Mouse (Mus musculus) limb, embryonic 12.5 days (tissue): ENCODE measurements around the gene Dhdh. TPM values are rescaled to one million over a fixed set of nuclear protein-coding genes. Genes with fewer than 3 reads are reported as not detected.
A peak's percentile ranks its signal among the peaks of the same experiment; 100 is the strongest.
"Not testable (repeated sequence)": the region's sequence is repeated elsewhere in the genome, so short reads cannot be mapped to it uniquely, and the experiment has no call there.

Experiments used
- ATAC-seq: fragments of 200-750 bp; cut with Nextera tagmentation; 2 replicates; pipeline ENCODE4 v1.8.0; 2017; ENCODE audit warnings: low read depth, moderate TSS enrichment; ENCODE audit not compliant: insufficient number of reproducible peaks, insufficient read depth, low FRiP score, low TSS enrichment
- H3K27ac ChIP-seq: fragments of 300-500 bp; sonication (generic); 2 replicates; pipeline ENCODE4 v1.5.1; 2016; ENCODE audit warnings: mild to moderate bottlenecking, moderate library complexity
- H3K27me3 ChIP-seq: fragments of 300-500 bp; sonication (generic); 2 replicates; pipeline ENCODE4 v1.6.1; 2016; ENCODE audit warnings: mild to moderate bottlenecking, moderate library complexity
- H3K36me3 ChIP-seq: fragments of 300-500 bp; sonication (generic); 2 replicates; pipeline ENCODE4 v1.6.1; 2016; ENCODE audit warnings: mild to moderate bottlenecking, moderate library complexity
- H3K4me1 ChIP-seq: fragments of 300-500 bp; sonication (generic); replicated peaks from 2 replicates; pipeline ENCODE4 v1.6.1; 2016
- H3K4me2 ChIP-seq: fragments of 300-500 bp; sonication (generic); 2 replicates; pipeline ENCODE4 v1.6.1; 2016; ENCODE audit warnings: mild to moderate bottlenecking, moderate library complexity
- H3K4me3 ChIP-seq: fragments of 300-500 bp; sonication (generic); replicated peaks from 2 replicates; pipeline ENCODE4 v1.5.1; 2016; ENCODE audit warnings: mild to moderate bottlenecking
- H3K9ac ChIP-seq: fragments of 300-500 bp; sonication (generic); replicated peaks from 2 replicates; pipeline ENCODE4 v1.6.1; 2016; ENCODE audit warnings: mild to moderate bottlenecking, moderate library complexity
- H3K9me3 ChIP-seq: fragments of 300-500 bp; sonication (generic); 2 replicates; pipeline ENCODE4 v1.6.1; 2016; ENCODE audit warnings: mild to moderate bottlenecking, moderate library complexity
- WGBS: fragments of 180-500 bp; shearing (Covaris S2); methylation state at CpG from one replicate; pipeline ENCODE4 v1.1.7; 2016; 5-methylcytosine and 5-hydroxymethylcytosine counted together
- polyA plus RNA-seq: library from polyadenylated mRNA; unstranded; fragments of >200 nt; fragmentation: Nextera tagmentation; extraction: Ambion mirVana; gene quantifications from 2 replicates; pipeline ENCODE4 v1.2.1, GENCODE M21; 2016

Gene Dhdh
- polyA plus RNA-seq, result 3.2 and 3.3 TPM in 2 replicates

DNA sequence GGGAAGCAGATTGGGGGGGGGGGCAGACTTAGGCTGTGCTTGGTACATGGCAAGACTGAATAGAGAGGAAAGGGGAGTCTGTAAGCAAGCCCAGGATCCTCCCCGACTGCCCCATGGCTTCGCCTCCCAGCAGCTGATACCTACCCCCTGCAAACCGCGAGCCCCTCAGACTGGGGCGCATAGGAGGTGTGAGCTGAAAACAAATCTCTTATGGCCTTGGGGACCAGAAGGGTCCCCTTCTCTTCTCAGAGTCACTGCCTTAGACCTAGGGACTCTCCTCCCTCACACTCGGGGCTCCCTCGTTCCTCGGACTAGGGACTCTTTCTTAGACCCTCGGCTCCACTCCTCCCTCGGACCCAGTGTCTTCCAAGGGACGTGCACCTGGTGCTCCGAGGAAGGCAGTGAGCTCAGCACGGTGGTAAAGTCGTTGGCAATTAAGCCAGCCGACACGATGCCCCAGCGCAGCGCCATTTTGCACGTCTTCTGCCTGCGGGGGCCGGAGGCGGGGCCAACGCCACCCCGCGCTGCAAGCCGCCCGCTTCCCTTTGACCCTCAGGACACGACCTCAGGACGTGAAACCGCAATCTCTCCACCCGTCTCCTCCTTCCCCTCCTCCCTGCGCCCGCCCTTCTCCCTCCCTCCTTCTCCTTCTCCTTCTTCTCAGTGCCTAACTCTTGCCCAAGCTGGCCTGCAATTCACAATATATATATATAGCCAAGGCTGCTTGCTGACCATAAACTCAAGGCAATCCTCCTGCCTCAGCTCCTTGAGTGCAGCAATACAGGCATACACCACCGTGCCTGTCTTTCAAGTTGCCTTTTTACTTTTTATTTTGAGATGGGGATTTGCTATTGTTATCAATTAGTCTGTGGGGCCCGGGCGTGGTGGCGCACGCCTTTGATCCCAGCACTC is at the start of gene Dhdh:
Gene Dhdh (minus strand): TSS at position 513 of the 912 bp plus-strand sequence.
- H3K4me2 ChIP-seq, result peak within 1 kb of the TSS; percentile 73
- peaks cover 27% of the 10 kb centered on the region for H3K4me1 ChIP-seq
- ATAC-seq, result peak; percentile 38
- H3K36me3 ChIP-seq, result peaks cover 17% of the 10 kb centered on the region
- H3K9ac ChIP-seq, result peak within 1 kb of the TSS; percentile 61
- H3K27me3 ChIP-seq, result no peaks in the 10 kb centered on the region
- H3K9me3 ChIP-seq, result no peaks in the 10 kb centered on the region
- H3K4me3 ChIP-seq, result peak within 1 kb of the TSS; percentile 44
- H3K27ac ChIP-seq, result peak within 1 kb of the TSS; percentile 74
- 10% methylated on average over 38 of the region's 38 CpGs for WGBS

GRCm38 (mm10) chr7:45537602-45538001 is 49.0 kb upstream of the Dhdh start:
- Histone ChIP-seq H3K4me2 (peak overlapping the region; percentile 77), H3K4me3 (peak overlapping the region; percentile 48), H3K27ac (no peak overlapping the region), H3K9me3 (no peaks in the 10 kb centered on the region), H3K27me3 (peaks cover 3% of the 10 kb centered on the region; the same call in 1 of the 2 replicates), H3K9ac (peak overlapping the region; percentile 61; the same call in 1 of the 2 replicates), H3K4me1 (peaks cover 8% of the 10 kb centered on the region), H3K36me3 (no peaks in the 10 kb centered on the region)
- WGBS, result 81% methylated on average over 10 of the region's 10 CpGs
- no peak for ATAC-seq

- Histone ChIP-seq H3K36me3 (no peaks in the 10 kb centered on the region), H3K27me3 (peaks cover 7% of the 10 kb centered on the region; the same call in 1 of the 2 replicates), H3K9ac (no peak overlapping the region), H3K9me3 (no peaks in the 10 kb centered on the region), H3K4me3 (no peak overlapping the region), H3K4me2 (no peak overlapping the region), H3K27ac (no peak overlapping the region), H3K4me1 (peaks cover 6% of the 10 kb centered on the region)
- 68% methylated on average over 1 of the region's 1 CpGs for WGBS
- no peak for ATAC-seq
These were observed 47.1 kb upstream of the Dhdh start for GRCm38 (mm10) chr7:45535676-45536075.

DNA sequence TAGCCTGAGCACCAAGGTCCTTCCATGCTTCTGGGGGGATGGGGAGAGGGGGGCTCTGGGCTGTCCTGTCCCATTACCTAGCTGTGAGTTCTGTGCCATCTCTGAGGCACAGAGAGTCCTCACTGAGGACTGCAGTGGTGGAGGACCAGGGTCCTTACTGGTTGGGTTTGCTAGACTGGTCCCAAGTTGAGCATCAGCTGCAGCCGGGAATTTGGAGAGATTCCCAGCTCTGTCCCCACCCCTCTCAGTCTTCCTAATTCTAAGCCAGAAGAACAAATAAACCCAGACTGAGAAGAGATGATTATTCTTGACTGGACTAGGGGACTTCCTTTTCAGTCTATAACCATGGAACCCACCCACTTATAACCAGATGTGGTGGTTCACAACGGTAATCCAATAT is 42.0 kb upstream of the Dhdh start:
- Histone ChIP-seq H3K9me3 (no peaks in the 10 kb centered on the region), H3K4me3 (no peak overlapping the region), H3K36me3 (no peaks in the 10 kb centered on the region), H3K27me3 (0 out of 2 replicates have a peak, but pooled peaks cover 8% of the 10 kb centered on the region), H3K4me2 (no peak overlapping the region), H3K9ac (0 out of 2 replicates have a peak overlapping the region, but pooled peaks have one; percentile 27), H3K4me1 (peaks cover 12% of the 10 kb centered on the region; the same call in 1 of the 2 replicates), H3K27ac (peak overlapping the region; percentile 12; the same call in 1 of the 2 replicates)
- 85% methylated on average over 2 of the region's 2 CpGs for WGBS
- no peak for ATAC-seq

DNA sequence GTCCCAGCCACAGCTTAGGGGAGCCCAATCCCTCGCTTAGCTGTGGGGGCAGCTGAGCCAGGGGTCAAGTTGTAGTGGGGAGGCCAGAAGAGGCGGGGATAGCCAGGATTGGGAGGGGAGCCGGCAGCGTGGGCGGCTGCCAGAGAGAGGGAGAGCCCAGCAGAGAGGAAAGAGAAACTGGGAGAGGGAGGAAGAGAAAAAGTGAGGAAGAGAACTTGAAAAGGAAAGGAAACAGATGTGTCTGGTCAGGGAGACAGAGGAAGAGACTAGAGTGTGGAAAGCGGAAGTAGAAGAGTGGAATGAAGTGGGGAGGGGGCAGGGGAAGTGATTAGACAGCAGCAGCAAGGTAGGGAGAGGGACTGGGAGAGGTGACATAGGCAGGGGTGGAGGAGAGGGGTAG is 40.9 kb upstream of the Dhdh start:
- Histone ChIP-seq H3K4me1 (peaks cover 22% of the 10 kb centered on the region), H3K9me3 (no peaks in the 10 kb centered on the region), H3K27me3 (0 out of 2 replicates have a peak, but pooled peaks cover 8% of the 10 kb centered on the region), H3K4me2 (peak overlapping the region; percentile 21; the same call in 1 of the 2 replicates), H3K27ac (peak overlapping the region; percentile 35; the same call in 1 of the 2 replicates), H3K4me3 (no peak overlapping the region), H3K9ac (peak overlapping the region; percentile 40; the same call in 1 of the 2 replicates), H3K36me3 (peaks cover 4% of the 10 kb centered on the region; the same call in 1 of the 2 replicates)
- no peak for ATAC-seq
- 20% methylated on average over 6 of the region's 6 CpGs for WGBS

DNA sequence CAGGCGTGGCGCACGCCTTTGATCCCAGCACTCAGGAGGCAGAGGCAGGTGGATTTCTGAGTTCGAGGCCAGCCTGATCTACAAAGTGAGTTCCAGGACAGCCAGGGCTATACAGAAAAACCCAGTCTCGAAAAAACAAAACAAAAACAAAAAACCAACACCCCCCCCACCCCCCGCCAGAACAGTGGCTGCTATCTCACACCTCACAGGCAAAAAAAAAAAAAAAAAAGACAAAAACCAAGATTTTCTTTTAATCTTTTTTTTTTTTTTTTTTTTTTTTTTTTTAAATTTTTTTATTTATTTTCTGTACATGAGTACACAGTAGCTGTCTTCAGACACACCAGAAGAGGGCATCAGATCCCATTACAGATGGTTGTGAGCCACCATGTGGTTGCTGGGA is 38.6 kb upstream of the Dhdh start:
- H3K27me3 ChIP-seq, H3K9ac ChIP-seq, H3K4me3 ChIP-seq, H3K4me2 ChIP-seq, H3K9me3 ChIP-seq, H3K27ac ChIP-seq, ATAC-seq: not testable (repeated sequence)
- Histone ChIP-seq H3K4me1 (peaks cover 40% of the 10 kb centered on the region), H3K36me3 (peaks cover 20% of the 10 kb centered on the region)
- WGBS, result 85% methylated on average over 6 of the region's 6 CpGs

DNA sequence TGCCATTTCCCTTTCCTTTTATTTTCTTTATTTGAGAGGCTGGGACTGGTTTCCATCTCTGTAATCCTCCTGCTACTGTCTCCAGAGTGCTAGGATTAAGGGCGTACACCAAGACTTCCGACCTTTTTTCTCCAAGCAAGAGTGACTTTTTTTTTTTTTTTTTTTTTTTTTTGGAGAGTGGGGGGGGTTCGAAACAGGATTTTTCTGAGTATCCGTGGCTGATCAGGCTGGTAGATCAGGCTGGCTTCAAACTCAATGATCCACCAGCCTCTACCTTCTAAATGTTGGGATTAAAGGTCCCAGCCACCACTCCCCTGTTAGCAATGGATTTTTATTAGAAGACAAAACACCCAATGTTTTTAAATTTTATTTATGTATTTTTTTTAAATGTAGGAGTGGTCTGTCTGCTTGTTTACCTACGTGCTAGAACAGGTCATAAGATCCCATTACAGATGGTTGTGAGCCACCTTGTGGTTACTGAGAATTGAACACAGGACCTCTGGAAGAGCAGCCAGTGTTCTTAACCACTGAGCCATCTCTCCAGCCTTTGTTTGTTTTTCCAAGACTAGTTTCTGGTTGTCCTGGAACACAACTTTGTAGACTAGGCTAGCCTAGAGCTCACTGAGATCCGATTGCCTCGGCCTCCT is 38.0 kb upstream of the Dhdh start:
- H3K27me3 ChIP-seq, result 0 out of 2 replicates have a peak, but pooled peaks cover 6% of the 10 kb centered on the region
- H3K9me3 ChIP-seq, result no peaks in the 10 kb centered on the region
- H3K4me3 ChIP-seq, result peak overlapping the region; percentile 78
- peaks cover 41% of the 10 kb centered on the region for H3K4me1 ChIP-seq
- peak overlapping the region; percentile 47 for H3K9ac ChIP-seq
- peak overlapping the region; percentile 84 for H3K4me2 ChIP-seq
- peaks cover 20% of the 10 kb centered on the region for H3K36me3 ChIP-seq
- no peak for ATAC-seq
- H3K27ac ChIP-seq, result peak overlapping the region; percentile 93
- 25% methylated on average over 7 of the region's 7 CpGs for WGBS

DNA sequence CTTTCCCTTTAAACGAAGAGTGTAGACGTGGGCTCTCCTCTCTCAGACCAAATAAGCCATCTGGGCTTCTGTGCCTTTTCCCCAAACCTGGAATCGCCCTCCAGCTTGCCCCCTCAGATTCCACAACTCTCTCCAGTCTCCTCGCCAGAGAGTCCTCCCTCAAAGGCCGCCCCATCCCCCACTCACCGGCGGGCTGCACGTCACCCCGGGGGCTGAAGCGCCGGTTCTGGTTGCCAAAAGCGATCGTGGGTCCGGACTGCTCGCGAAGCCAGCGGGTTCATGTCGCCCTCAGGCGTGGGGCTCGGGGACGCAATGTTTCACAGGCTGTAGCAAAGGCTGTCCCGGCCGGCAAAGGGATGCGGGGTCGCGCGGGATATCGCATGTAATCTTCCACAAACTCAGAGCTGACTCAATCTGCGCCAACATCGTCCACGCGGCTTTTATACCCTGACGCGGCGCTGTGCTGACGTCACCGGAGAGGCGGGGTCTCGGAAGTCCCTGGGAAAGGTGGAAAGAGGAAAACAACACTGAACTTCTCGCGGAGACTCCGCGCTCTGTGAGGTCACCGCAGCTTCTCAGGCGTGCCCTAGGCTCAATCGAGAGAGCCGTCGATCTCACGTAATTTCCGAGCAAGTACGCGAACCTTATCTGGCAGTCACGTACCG is 37.3 kb upstream of the Dhdh start, which contains the start of the genes Ppp1r15a and Plekha4:
Gene Ppp1r15a (minus strand): TSS at position 460 of the 665 bp plus-strand sequence.
Gene Plekha4 (plus strand): TSS at position 522 of the 665 bp plus-strand sequence.
- Histone ChIP-seq H3K27ac (peak within 1 kb of the TSS; percentile 93), H3K27me3 (0 out of 2 replicates have a peak, but pooled peaks cover 4% of the 10 kb centered on the region), H3K4me3 (peak within 1 kb of the TSS; percentile 78), H3K9me3 (no peaks in the 10 kb centered on the region), H3K4me2 (peak within 1 kb of the TSS; percentile 84), H3K36me3 (peaks cover 20% of the 10 kb centered on the region), H3K9ac (peak within 1 kb of the TSS; percentile 84), H3K4me1 (peaks cover 41% of the 10 kb centered on the region)
- ATAC-seq, result peak; percentile 79
- WGBS, result under 1% methylated on average over 54 of the region's 54 CpGs

DNA sequence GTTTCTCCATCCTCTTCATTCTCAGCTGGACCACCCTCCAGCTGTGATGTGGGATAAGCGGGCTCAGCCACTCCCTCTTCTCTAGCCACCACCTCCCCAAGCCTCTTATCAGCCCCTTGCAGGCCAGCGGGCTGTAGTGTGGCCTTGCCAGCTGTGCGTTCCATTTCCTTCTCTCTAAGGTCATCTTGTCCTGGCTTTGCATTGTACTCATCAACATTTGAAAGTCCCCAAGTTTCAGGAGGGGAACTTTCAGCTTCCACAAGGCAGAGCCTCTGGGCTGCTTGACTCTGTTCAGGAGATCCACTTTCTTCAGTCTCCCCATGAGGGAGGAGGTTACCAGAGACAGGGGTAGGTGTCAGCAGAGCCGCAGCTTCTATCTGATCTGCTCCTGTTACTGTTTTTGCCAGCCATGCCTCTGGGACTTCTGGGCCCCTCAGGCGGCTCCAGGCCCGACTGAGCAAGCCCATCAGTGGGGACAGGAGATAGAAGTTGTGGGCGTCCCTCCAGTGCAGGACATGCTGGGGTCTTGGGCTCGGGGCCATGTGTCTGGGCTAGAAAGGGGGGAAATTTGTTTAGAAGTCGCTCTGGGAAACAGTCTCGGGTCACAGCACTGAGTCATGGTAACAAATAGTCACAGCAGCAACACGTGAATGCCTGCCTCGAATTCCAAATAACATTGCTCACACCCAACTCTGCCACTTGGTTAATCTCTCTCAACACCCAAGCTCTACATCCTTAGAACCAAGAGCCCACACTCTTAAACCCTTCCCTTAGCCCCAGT is 36.4 kb upstream of the Dhdh start:
- Histone ChIP-seq H3K4me3 (peak overlapping the region; percentile 78), H3K36me3 (peaks cover 20% of the 10 kb centered on the region), H3K4me1 (peaks cover 38% of the 10 kb centered on the region), H3K27me3 (0 out of 2 replicates have a peak, but pooled peaks cover 2% of the 10 kb centered on the region), H3K4me2 (peak overlapping the region; percentile 84), H3K9ac (peak overlapping the region; percentile 84), H3K9me3 (no peaks in the 10 kb centered on the region), H3K27ac (peak overlapping the region; percentile 93)
- no peak for ATAC-seq
- 31% methylated on average over 12 of the region's 12 CpGs for WGBS

- no peaks in the 10 kb centered on the region for H3K27me3 ChIP-seq
- H3K9ac ChIP-seq, result no peak overlapping the region; the same call in 1 of the 2 replicates
- H3K4me3 ChIP-seq, result peak overlapping the region; percentile 6; the same call in 1 of the 2 replicates
- WGBS, result 79% methylated on average over 13 of the region's 13 CpGs
- H3K36me3 ChIP-seq, result peaks cover 20% of the 10 kb centered on the region
- no peak overlapping the region for H3K27ac ChIP-seq
- H3K4me2 ChIP-seq, result peak overlapping the region; percentile 32
- no peaks in the 10 kb centered on the region for H3K9me3 ChIP-seq
- no peak for ATAC-seq
- peaks cover 37% of the 10 kb centered on the region for H3K4me1 ChIP-seq
These were observed 35.1 kb upstream of the Dhdh start for GRCm38 (mm10) chr7:45523678-45524170.
